Mouse (Mus musculus) T-cell, adult 2 months (primary cell): Measurements from ENCODE around the gene Olfr1251.
"Not testable (repeated sequence)": the region's sequence is repeated elsewhere in the genome, so short reads cannot be mapped to it uniquely, and the experiment has no call there.

Experiments used
- DNase-seq: peaks from one replicate; pipeline ENCODE4 v3.0.0; 2022; ENCODE audit warnings: low spot score

The Olfr1251 gene

GRCm38 (mm10) chr2:89671836-89672235 is at the start of gene Olfr1251:
TSS of gene Olfr1251 (minus strand) at chr2:89671936.
- DNase-seq: no peak

- DNase-seq: no peak
Observed at GRCm38 (mm10) chr2:89691980-89692379, 20.2 kb upstream of the Olfr1251 start.

DNA sequence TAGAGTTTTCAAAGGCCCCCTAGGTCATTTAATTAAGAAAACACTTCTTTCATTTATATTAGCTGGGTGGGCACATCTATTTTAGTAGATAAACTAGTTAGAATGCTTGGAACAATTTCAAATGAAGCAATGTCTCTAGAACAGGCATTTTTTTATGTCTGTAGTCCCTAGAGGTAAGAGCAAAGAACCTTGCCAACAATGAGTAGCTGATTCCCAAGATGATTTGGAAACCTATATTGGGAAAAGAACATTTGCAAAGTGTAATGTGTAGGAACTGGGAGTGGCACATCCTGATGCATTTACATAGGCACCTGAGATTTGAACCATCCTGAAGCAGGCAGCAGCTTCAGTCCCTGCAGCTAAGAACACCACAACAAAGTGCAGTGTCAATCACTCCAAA is 10.4 kb downstream of the Olfr1251 start, which contains the start of gene Olfr1250:
Gene Olfr1250, minus strand, starts transcription at position 101 of the 400 bp plus-strand sequence.
- no peak for DNase-seq

DNA sequence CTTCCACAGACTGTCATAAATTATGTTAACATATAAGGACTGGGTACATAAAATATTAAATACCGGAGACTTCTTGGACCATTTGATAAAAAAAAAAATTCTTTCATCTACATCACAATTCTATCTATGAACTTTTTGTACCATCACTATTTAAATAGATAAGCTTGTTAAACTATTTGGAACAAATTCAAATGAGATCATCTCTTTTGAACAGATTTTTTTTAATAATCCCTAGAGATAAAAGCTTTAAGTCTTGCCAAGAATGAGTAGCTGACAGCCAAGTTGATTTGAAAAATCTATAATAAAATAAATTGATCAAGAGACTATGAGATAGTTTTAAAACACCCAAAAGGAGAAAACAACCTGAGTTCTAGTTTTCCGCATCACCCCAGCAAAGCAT is 36.9 kb downstream of the Olfr1251 start, which contains the start of gene Olfr1249:
Gene Olfr1249, minus strand, starts transcription at position 101 of the 400 bp plus-strand sequence.
- DNase-seq: no peak

DNA sequence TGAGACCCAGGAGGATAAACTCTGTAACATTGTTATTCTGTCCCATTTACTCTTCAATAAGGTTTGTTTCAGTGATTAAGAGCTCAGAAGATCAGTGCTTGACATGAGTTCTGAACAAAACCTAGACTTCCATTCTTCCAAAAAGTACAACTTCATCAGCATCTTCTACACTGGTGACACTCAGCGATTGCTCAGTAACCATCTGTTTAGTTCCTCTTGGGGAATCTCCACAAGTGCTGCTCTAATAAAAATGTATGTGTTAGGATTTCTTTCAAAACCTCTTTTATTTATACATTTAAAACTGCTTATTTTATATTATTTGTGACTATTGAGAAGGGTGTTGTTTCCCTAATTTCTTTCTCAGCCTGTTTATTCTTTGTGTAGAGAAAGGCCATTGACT is 53.6 kb downstream of the Olfr1251 start, which contains the start of gene Olfr1248:
Gene Olfr1248, minus strand, starts transcription at position 101 of the 400 bp plus-strand sequence.
- not testable (repeated sequence) for DNase-seq
